Mouse (Mus musculus) thymus, adult 2 months (tissue): ENCODE data around the gene 4933405O20Rik. TPM values are rescaled to one million over a fixed set of nuclear protein-coding genes. Genes with fewer than 3 reads are reported as not detected.

Source experiments
- DNase-seq: peaks from one replicate; pipeline ENCODE4 v3.0.0; 2021
- H3K27ac ChIP-seq: fragments of 200-500 bp; 2 replicates; pipeline ENCODE4 v1.5.1; 2012; ENCODE audit warnings: low read length, control low read depth; ENCODE audit not compliant: control insufficient read depth, insufficient read depth
- H3K27me3 ChIP-seq: fragments of 200-500 bp; 2 replicates; pipeline ENCODE4 v1.6.1; 2012; ENCODE audit warnings: mild to moderate bottlenecking, low read length, moderate library complexity, mixed read lengths; ENCODE audit not compliant: control insufficient read depth, insufficient read depth
- H3K36me3 ChIP-seq: fragments of 200-500 bp; 2 replicates; pipeline ENCODE4 v1.6.1; 2012; ENCODE audit warnings: mild to moderate bottlenecking, low read length, moderate library complexity; ENCODE audit not compliant: control insufficient read depth, insufficient read depth
- H3K4me1 ChIP-seq: fragments of 200-500 bp; replicated peaks from 2 replicates; pipeline ENCODE4 v1.6.1; 2012; ENCODE audit warnings: low read length; ENCODE audit not compliant: control insufficient read depth, insufficient read depth
- H3K4me3 ChIP-seq: fragments of 200-500 bp; 2 replicates; pipeline ENCODE4 v1.5.1; 2012; ENCODE audit warnings: mild to moderate bottlenecking, low read length, control low read depth, moderate library complexity; ENCODE audit not compliant: control insufficient read depth, insufficient read depth
- CTCF ChIP-seq: fragments of 200-500 bp; IDR thresholded peaks from 2 replicates; pipeline ENCODE4 v1.5.1; 2012; ENCODE audit warnings: mild to moderate bottlenecking, control low read depth, low read length, moderate library complexity, borderline replicate concordance; ENCODE audit not compliant: control insufficient read depth, poor library complexity, insufficient read depth; ENCODE audit errors: extremely low read depth
- POLR2A ChIP-seq: fragments of 200-500 bp; IDR thresholded peaks from 2 replicates; pipeline ENCODE4 v1.6.1; 2012; ENCODE audit warnings: mild to moderate bottlenecking, low read length, control low read depth, moderate library complexity; ENCODE audit not compliant: control insufficient read depth, poor library complexity, insufficient read depth; ENCODE audit errors: extremely low read depth
- WGBS: fragments of 180-500 bp; shearing (Covaris S2); methylation state at CpG from one replicate; pipeline ENCODE4 v1.1.7; 2018; 5-methylcytosine and 5-hydroxymethylcytosine counted together
- polyA plus RNA-seq: library from polyadenylated mRNA; depleted of rRNA; stranded (reverse); fragments of >200 nt; gene quantifications from 2 replicates; pipeline ENCODE4 v1.2.3, GENCODE M21; 2012; rRNA removed

Gene 4933405O20Rik
- not detected in 2 replicates for polyA plus RNA-seq

- H3K36me3 ChIP-seq, result no peaks in the 10 kb centered on the region
- no peak within 1 kb of the TSS for H3K4me3 ChIP-seq
- H3K27me3 ChIP-seq, result no peaks in the 10 kb centered on the region
- no peaks in the 10 kb centered on the region for H3K4me1 ChIP-seq
- WGBS, result 74% methylated on average over 3 of the region's 3 CpGs
- no peak within 1 kb of the TSS for H3K27ac ChIP-seq
- DNase-seq, result no peak
- TF ChIP-seq CTCF (no peak), POLR2A (no peak)
These were observed at the start of gene 4933405O20Rik for GRCm38 (mm10) chr7:50598890-50599289. Gene 4933405O20Rik, plus strand, starts transcription at chr7:50599190.

GRCm38 (mm10) chr7:50549572-50549971 lies 49.4 kb upstream of the 4933405O20Rik start:
- Histone ChIP-seq H3K4me3 (no peak overlapping the region), H3K27me3 (no peaks in the 10 kb centered on the region), H3K36me3 (no peaks in the 10 kb centered on the region), H3K4me1 (no peaks in the 10 kb centered on the region), H3K27ac (no peak overlapping the region)
- TF ChIP-seq CTCF, result no peak
- TF ChIP-seq POLR2A, result no peak
- 81% methylated on average over 3 of the region's 3 CpGs for WGBS
- no peak for DNase-seq

GRCm38 (mm10) chr7:50551426-50551825 lies 47.6 kb upstream of the 4933405O20Rik start:
- 80% methylated on average over 4 of the region's 4 CpGs for WGBS
- TF ChIP-seq POLR2A, result no peak
- TF ChIP-seq CTCF, result no peak
- no peak for DNase-seq

GRCm38 (mm10) chr7:50562708-50563107 lies 36.3 kb upstream of the 4933405O20Rik start:
- Histone ChIP-seq H3K27ac (no peak overlapping the region), H3K36me3 (no peaks in the 10 kb centered on the region), H3K27me3 (no peaks in the 10 kb centered on the region), H3K4me1 (no peaks in the 10 kb centered on the region), H3K4me3 (no peak overlapping the region)
- no peak for DNase-seq
- TF ChIP-seq POLR2A (no peak), CTCF (no peak)
- 94% methylated on average over 3 of the region's 3 CpGs for WGBS

More at GRCm38 (mm10) chr7:50551426-50551825, 47.6 kb upstream of the 4933405O20Rik start:
- Histone ChIP-seq H3K4me3 (no peak overlapping the region), H3K27me3 (no peaks in the 10 kb centered on the region), H3K36me3 (no peaks in the 10 kb centered on the region), H3K27ac (no peak overlapping the region), H3K4me1 (no peaks in the 10 kb centered on the region)

- DNase-seq, result no peak
- H3K4me1 ChIP-seq, result no peaks in the 10 kb centered on the region
These were observed 25.1 kb upstream of the 4933405O20Rik start for GRCm38 (mm10) chr7:50573841-50574240.

GRCm38 (mm10) chr7:50588642-50589424 lies 10.2 kb upstream of the 4933405O20Rik start:
- no peaks in the 10 kb centered on the region for H3K4me1 ChIP-seq
- no peaks in the 10 kb centered on the region for H3K36me3 ChIP-seq
- no peak for DNase-seq
- H3K4me3 ChIP-seq, result no peak overlapping the region
- no peak overlapping the region for H3K27ac ChIP-seq
- TF ChIP-seq CTCF (no peak), POLR2A (no peak)
- no peaks in the 10 kb centered on the region for H3K27me3 ChIP-seq
- 85% methylated on average over 8 of the region's 8 CpGs for WGBS

More at GRCm38 (mm10) chr7:50573841-50574240, 25.1 kb upstream of the 4933405O20Rik start:
- WGBS, result 78% methylated on average over 7 of the region's 7 CpGs
- no peaks in the 10 kb centered on the region for H3K27me3 ChIP-seq
- no peak overlapping the region for H3K27ac ChIP-seq
- H3K36me3 ChIP-seq, result no peaks in the 10 kb centered on the region
- H3K4me3 ChIP-seq, result no peak overlapping the region
- no peak for TF ChIP-seq CTCF
- no peak for TF ChIP-seq POLR2A
